Mouse (Mus musculus) brain, embryonic 14.5 days (tissue): Measurements from ENCODE around the gene Auts2.

Source experiments
- CTCF ChIP-seq: fragments of 200-500 bp; IDR thresholded peaks from 2 replicates; pipeline ENCODE4 v1.5.1; 2012; ENCODE audit warnings: inconsistent platforms, mild to moderate bottlenecking, moderate library complexity, borderline replicate concordance; ENCODE audit not compliant: insufficient read depth, insufficient read length; ENCODE audit errors: extremely low read depth
- POLR2A ChIP-seq: fragments of 200-500 bp; IDR thresholded peaks from 2 replicates; pipeline ENCODE4 v1.6.1; 2012; ENCODE audit warnings: mild to moderate bottlenecking, inconsistent platforms, borderline replicate concordance; ENCODE audit not compliant: poor library complexity, insufficient read depth, insufficient read length, severe bottlenecking; ENCODE audit errors: extremely low read depth

- TF ChIP-seq CTCF, result no peak
- no peak for TF ChIP-seq POLR2A
Observed at GRCm38 (mm10) chr5:131702840-131703392, 840.2 kb downstream of the Auts2 start.
